Mouse (Mus musculus) fat pad, adult 2 months (tissue): Measurements from ENCODE around the gene Gng5.

Experiments used
- DNase-seq: peaks from one replicate; pipeline ENCODE4 v3.0.0-alpha.2; 2011; ENCODE audit warnings: low read depth, low spot score; ENCODE audit errors: extremely low read depth

Gng5 gene

DNA sequence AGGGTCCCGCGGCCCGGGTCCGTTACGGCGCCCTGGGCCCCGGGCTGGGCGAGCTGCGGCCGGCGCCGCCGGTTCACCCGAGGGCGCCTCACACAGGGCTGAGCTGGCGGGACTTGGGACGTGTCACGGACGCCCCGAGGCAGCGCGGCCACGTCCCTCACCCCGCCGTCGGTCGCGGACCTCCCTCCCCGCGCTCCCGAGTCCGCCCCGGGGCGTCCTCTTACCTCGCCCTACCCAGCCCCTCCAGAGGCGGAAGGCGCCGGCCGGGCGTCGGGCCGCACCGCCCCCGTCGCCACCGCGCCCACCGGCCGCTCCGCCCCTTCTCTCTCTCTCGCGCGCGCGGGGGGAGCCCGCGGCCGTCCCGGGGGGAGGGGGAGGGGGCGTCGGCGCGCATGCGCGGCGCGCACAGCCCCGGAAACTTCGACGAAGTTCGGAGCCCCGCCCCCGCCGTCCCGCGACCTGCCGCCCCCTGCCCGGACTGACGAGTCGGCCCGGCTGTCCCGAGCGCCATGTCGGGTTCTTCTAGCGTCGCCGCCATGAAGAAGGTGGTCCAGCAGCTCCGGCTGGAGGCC is at the start of gene Gng5, which contains the start of gene Spata1:
TSS of gene Gng5 (plus strand) at position 377 of the 572 bp plus-strand sequence.
TSS of gene Spata1 (minus strand) at position 323 of the 572 bp plus-strand sequence.
- DNase-seq, result no peak

- no peak for DNase-seq
Measured at GRCm38 (mm10) chr3:146450371-146450841, 49.2 kb upstream of the Gng5 start.

DNA sequence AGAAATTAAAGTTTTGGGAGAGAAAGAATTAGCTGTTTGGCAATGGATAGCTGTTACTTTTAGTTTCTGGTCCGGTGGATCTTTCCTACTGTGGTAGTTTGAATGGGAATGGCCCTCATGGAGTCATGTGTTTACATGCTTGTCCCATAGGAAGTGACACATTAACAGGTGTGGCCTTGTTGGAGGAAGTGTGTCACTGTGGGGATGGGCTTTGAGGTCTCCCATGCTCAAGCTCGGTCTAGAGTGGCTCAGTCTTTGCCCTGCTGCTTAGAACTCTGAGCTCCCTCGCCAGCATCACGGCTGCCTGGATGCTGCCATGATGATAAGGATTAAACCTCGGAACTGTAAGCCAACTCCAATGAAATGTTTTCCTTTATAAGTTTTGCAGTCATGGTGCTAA is 48.2 kb upstream of the Gng5 start:
- no peak for DNase-seq

- no peak for DNase-seq
Measured at GRCm38 (mm10) chr3:146462939-146463338, 36.7 kb upstream of the Gng5 start.

GRCm38 (mm10) chr3:146469226-146469625 is 30.4 kb upstream of the Gng5 start:
- DNase-seq, result no peak

GRCm38 (mm10) chr3:146472657-146473056 is 26.9 kb upstream of the Gng5 start:
- no peak for DNase-seq

DNA sequence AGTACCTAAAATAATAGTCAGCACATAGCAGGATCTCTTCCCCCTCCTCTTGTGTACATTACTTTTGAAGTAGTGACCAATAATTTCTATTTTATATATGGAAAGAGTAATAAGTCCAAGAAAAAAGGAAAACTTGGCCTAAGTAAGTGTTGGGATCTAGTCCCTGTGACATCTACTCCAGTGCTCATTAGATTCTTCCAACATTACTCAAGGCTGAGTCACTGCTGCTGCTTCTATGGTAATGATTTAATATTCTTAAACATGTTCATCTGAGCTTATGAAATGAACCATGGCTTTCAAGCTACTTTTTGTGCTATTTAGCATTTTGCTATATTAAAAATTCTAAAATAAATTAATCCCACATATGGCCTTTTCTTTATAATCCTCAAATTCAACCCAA is 25.9 kb upstream of the Gng5 start:
- DNase-seq, result no peak

- DNase-seq, result no peak
Measured at GRCm38 (mm10) chr3:146474428-146474827, 25.2 kb upstream of the Gng5 start.

DNA sequence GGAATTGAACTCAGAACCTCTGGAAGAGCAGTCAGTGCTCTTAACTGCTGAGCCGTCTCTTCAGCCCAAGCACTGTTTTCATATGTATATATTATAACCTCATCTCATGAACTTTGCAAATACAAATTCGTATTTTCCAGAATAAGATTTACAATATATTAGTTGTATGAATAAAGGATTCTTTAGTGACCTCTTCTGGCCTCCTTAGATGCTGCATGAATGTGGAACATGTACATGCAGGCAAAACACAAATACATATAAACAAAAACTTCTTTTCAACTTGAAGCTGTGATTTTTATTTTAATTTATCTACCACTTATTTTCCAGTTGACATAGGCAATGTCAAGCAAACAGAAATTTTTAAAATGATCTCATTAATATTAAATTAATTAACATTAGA is 17.6 kb upstream of the Gng5 start:
- DNase-seq, result no peak

DNA sequence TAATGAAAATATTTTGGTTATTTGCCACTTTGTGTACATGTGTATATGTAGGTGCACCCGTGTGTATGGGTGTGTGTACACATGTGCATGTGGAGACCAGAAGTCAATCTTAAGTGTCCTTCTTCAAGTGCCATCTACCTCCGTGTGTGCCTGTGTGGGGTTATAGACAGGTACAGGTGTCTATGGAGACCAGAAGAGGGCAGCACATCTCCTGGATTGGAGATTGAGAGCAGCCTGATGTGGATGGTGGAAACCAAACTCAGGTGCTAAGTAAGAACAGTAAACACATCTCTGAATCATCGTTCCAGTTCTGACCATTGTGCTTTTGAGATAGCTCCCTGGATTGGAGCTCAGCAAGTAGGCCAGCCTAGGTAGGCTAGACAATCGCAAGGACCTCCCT is 13.1 kb upstream of the Gng5 start:
- DNase-seq, result no peak

- DNase-seq, result no peak
Measured at GRCm38 (mm10) chr3:146494941-146495340, 4.7 kb upstream of the Gng5 start.

DNA sequence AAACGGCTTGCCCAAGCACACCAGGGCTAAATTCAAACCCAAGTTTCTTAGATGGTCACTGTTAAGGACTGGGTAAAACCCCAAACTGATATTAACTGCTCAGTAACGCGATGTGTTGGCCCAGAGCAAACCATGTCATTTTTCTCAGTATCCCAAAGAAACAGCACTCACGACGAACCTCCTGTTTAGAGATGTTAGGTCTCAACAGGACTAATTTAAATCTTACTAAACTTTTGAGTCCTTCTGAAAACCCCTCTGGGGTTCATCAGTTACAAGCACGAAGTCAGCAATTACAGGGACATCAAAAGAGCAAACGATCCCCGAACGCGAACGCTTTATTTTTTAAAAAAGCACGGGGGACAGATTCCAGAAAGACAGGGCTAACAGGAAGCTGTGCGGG is 618 bp upstream of the Gng5 start:
- no peak for DNase-seq

- no peak for DNase-seq
Measured at GRCm38 (mm10) chr3:146500003-146500809, 599 bp downstream of the Gng5 start.

DNA sequence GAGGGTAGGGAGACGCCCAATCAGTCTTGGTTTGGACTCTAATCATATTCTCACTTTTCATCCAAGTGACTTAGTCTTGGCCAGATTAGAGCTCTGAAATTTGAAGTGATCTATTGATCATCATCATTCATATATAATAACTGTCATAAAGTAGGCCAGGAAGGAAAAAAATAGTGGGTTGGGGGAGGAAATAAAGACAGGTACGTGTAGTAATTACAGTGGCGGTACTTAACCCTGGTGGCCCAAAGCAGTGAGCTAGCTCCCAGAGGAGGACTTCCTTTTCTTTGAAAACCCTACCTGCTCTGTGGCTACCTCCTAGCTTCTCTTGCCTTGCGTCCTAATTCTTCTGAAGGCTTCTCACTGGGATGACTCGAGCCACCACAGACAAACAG is 1.2 kb downstream of the Gng5 start:
- no peak for DNase-seq

- no peak for DNase-seq
Measured at GRCm38 (mm10) chr3:146501601-146502123, 2.1 kb downstream of the Gng5 start.

DNA sequence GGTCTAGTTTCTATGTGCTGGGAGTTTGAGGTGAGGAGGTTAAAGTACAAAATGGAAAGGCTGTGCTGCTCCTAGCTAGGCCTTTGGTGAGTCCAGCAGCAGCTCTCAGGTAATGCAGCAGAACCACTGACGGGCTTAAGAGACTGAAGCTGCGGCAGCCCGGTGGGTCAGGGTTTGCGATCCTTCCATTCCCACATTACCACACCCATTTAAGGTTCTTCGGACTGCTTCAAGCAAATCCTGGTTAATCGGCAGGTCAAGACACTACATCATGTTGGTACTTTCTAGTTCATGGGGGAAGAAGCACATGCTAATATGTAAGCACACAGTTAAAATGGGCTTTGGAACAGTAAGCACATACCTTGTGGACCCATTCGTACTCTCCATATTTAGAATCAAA is 7.1 kb downstream of the Gng5 start:
- DNase-seq, result no peak

DNA sequence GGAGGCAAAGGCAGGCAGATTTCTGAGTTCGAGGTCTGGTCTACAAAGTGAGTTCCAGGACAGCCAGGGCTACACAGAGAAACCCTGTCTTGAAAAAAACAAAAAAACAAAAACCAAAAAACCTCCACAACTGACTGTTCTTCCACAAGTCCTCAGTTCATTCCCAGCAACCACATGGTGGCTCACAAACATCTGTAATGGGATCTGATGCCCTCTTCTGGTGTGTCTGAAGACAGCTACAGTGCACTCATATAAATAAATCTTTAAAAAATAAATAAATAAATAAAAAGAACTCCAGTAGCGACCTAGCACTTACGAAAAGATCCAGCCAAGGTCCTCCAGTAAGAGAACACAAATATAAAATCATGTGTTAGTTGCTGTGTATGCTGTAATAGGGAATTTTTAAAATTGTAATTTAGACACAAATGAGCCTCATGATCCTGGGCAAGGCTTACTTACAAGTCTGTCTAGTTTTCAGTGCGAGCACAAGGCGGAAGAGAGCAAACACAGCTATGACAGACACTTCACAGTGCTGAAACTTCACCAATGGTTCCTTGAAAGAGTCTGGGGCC is 20.7 kb downstream of the Gng5 start:
- no peak for DNase-seq

DNA sequence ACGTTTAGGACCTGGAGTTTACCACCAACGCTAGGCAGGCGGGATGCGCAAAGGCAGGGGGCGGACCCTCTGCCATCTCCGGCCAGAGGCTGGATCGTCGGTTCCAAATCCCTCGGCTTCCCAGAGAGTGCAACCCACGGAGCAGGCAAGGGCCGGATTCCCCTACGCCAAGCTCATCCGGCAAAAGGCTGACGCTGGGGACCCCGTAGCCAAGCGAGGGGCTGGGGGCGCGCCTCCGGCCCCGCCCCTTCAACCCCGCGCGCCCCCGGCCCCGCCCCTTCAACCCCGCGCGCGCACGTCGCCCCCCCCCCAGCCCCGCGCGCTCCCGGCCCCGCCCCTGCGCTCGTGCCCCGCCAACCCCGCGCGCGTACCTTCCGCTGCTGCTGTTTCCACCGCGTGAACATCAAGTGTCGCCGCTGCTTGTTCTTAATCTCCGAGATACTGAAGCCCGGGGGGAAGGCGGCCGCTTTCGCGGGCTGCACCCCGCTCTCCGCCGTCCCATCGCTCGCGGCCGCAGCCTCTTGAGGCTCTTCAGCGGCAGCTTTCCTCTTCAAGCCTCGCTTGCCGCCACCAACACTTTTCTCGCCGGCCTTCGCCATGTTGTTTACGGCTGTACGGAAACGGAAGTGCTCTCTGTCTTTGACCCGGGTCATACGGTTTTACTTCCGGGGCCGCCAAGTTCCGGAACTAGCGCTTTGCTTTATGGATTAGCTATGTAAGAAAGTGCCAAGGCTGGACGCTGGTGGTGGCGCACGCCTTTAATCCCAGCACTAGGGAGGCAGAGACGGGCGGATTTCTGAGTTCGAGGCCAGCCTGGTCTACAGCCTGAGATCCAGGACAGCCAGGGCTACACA is 21.4 kb downstream of the Gng5 start, which contains the start of gene Rpf1:
TSS of gene Rpf1 (minus strand) at position 632 of the 854 bp plus-strand sequence.
- peak; percentile 54 for DNase-seq

DNA sequence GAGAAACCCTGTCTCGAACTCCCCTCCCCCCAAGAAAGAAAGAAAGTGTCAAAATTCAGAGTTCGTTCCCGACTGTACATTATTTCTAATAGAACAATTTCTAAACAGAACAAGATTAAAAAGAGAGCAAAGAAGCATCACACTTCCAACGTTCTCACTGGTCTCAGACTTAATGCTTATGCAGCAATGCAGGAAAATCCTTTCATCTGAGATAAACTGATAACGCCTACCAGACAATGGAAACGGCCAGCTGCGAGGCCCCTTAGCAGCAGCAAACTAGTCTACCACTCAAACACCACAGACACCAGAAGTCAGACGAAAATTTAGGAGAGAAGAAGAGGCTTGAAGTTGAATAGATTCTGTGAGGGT is 22.0 kb downstream of the Gng5 start:
- no peak for DNase-seq

- no peak for DNase-seq
Measured at GRCm38 (mm10) chr3:146528335-146528734, 28.7 kb downstream of the Gng5 start.

- DNase-seq, result no peak
Measured at GRCm38 (mm10) chr3:146534986-146535385, 35.4 kb downstream of the Gng5 start.
